Mouse (Mus musculus) megakaryocyte, adult 5-6 weeks (primary cell): Measurements from ENCODE around the gene Tbc1d30. TPM values are rescaled to one million over a fixed set of nuclear protein-coding genes. Genes with fewer than 3 reads are reported as not detected.

Experiments
- ATAC-seq: 2 replicates; pipeline ENCODE4 v1.8.0; 2016; ENCODE audit warnings: mild to moderate bottlenecking, inconsistent platforms; ENCODE audit not compliant: poor library complexity, severe bottlenecking
- total RNA-seq, 2 experiments: library from RNA; stranded (forward) in 1 of 2; stranded (reverse) in 1 of 2; fragments of 153-499, 151-499 nt in 1 of 2; fragments of 221-1000, 200-1000 nt in 1 of 2; gene quantifications; 2 replicates each; pipeline versions ENCODE4 v1.2.3 to v1.2.4; 2015 to 2017

Gene Tbc1d30
- 0.23 and 0.42 TPM in 2 replicates for total RNA-seq (2015)
- 0.40 and 1.8 TPM in 2 replicates for total RNA-seq (2017)

DNA sequence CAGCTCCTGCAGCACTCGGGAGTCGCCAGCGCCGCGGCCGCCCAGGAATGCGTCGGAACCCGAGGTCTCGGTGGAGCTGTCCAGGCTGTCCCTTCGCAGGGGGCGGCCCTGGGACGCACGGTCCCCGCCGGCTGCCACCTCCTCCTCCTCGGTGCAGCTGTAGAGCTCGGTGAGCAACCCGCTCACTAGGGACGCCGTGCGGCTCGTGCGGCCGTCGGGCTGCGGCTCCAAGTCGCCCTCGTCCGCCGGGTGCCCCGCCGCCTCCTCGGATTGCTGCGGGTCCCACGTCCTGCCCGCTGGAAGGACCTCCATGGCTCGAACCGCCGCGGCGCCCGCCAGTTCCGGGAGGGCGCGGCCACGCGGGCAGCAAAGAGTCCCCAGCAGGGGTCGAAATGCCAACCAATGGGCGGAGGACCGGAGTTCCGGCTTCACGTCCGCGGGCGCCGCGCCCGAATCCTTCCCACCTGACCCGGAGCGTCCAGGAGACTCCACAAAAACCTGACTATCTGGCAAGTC, at the start of gene Tbc1d30:
Gene Tbc1d30, minus strand, starts transcription at position 213 of the 516 bp plus-strand sequence.
- peak; percentile 95 for ATAC-seq

DNA sequence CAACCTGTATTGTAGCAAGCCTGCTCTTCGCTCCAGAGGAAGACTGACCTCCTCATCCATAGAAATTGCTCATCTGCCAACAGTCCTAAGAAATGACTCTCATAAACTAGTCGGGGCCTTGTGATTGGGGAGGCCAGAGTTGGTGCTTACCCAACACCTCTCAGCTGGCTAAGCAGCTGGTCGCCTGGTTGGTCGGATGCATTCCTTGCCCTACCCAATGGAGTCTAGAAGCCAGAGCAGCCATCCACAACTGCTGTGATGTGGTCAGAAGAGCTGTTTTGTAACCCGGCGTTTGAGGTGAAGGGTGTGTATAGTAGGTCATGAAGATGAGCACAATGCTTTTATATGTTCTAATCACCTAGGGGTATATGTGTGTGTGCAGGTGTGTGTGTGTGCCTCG, 47.5 kb upstream of the Tbc1d30 start:
- ATAC-seq: no peak

DNA sequence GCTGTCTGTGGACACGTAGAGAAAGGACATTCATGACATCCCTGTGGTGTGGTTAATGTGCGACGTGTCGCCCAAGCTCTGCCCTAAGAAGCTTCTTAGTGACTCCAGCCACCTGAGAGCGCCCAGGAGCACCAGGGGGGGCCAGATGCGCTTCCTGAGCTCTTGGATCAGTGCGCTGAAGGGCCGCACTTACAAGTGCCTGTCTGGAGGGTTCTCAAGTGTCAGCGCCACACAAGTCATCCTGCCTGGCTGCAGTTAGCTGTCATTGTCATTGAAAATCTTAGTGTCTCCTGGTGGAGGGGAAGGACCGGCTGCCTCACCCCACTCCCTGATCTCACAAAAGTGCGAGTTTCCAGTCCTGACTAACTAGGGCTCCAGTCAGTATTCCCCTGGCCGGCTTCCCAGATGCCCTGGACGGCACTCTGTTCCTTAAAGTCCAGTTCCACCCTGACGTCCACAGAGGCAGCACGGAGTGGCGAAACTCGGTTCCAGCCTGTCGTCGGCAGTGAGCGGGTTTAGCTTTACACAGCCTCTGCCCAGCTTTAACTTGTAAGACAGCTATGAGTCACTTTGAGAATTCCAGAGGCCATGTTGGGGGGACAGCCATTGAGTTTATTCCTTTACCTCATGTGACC, 44.6 kb upstream of the Tbc1d30 start:
- ATAC-seq: no peak

GRCm38 (mm10) chr10:121394789-121395325, 43.8 kb upstream of the Tbc1d30 start:
- no peak for ATAC-seq

GRCm38 (mm10) chr10:121394270-121394669, 43.2 kb upstream of the Tbc1d30 start:
- ATAC-seq: no peak

GRCm38 (mm10) chr10:121391901-121392300, 40.8 kb upstream of the Tbc1d30 start:
- no peak for ATAC-seq

- no peak for ATAC-seq
Measured at GRCm38 (mm10) chr10:121390602-121391001, 39.5 kb upstream of the Tbc1d30 start.

- ATAC-seq: no peak
Measured at GRCm38 (mm10) chr10:121386347-121386746, 35.3 kb upstream of the Tbc1d30 start.

- no peak for ATAC-seq
Measured at GRCm38 (mm10) chr10:121385695-121386094, 34.6 kb upstream of the Tbc1d30 start.

DNA sequence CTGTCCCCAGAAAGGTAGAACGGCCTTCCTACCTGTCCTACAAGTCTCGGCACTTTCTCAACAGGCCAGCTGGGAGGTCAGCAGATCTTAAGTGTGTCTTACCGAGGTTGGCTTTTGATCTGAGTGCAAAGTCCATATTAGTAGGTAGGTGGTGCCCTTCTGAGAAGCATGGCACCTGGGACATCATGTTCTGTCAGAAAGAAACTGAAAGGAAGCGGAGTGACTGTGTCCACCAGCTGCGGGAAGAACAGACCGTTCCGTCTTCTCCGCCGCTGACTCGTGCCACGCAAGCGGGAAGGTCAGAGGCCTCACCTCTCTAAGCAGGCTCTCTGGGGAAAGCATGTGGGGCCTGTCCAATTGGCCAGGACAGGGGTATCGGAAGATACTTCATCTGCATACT, 33.6 kb upstream of the Tbc1d30 start:
- no peak for ATAC-seq

DNA sequence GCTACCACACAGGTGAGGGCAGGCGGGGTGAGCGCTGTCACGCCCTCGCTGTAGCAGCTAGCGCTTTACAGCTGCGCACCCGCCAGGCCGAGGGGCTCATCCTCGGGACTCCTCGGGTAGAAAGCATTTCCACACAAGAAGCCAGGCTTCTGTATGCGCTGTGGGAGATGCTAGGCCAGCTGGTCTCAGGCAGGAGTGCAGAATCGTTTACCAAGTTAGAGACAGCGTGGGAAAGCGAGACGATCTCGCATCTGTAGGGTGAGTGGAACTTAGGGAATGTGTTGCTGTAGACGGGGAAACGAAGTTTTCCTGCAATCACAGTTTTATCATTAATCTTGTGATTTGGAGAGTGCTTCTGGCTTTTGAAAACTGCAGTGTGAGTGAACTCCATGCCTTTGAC, 30.2 kb upstream of the Tbc1d30 start:
- ATAC-seq: no peak

DNA sequence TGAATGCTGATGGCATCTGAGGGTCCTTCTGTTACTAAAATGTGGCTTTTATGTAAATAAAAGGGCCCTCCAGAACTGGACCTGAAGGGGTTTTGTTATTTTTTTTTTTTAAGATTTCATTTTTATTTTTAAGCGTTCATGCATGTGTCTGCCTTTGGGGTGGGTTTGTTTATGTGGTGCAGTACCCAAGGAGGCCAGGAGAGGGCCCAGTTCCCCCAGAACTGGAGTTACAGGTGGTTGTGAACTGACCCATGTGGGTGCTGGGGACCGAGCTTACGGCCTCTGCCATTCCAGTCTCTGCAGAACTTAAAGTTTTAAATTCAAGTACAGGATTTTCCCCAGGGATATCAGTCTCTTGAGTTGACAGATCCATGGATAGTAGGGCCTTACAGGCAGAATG, 28.3 kb upstream of the Tbc1d30 start:
- ATAC-seq: no peak

DNA sequence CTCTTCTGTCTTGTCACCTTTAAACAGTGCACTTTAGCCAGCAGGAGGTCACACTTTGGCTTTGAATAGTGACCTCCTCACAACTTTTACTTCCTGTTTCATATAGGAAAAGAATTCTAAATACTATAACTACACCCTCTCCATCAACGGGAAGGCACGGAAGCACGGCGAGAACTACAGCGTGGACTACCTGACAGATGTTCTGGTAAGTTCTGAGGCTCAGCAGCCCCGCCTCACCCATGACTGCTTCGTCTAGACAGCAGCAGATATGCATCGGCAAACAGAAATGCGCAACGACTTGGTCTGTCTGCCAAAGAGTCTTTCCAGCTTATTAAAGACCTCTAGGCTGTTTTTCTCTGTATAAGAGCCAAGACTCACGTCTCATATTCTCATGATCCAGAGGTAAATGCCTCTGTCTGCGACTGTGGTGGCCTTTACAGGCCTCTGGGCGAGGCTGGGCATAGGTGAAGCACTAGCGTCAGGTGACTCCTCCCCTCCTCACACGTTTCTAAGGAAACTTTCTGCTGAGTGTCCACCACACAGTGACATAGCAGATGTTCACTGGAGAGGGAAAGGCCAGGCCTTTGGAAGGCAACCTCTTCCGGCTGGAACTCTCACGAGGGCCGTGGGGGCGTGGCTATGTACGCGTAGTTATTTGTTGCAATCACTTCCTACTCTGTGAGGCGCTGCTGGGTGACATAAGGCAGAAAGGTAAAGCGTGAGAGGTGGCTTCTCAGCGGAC, 25.6 kb upstream of the Tbc1d30 start:
- peak; percentile 46 for ATAC-seq

DNA sequence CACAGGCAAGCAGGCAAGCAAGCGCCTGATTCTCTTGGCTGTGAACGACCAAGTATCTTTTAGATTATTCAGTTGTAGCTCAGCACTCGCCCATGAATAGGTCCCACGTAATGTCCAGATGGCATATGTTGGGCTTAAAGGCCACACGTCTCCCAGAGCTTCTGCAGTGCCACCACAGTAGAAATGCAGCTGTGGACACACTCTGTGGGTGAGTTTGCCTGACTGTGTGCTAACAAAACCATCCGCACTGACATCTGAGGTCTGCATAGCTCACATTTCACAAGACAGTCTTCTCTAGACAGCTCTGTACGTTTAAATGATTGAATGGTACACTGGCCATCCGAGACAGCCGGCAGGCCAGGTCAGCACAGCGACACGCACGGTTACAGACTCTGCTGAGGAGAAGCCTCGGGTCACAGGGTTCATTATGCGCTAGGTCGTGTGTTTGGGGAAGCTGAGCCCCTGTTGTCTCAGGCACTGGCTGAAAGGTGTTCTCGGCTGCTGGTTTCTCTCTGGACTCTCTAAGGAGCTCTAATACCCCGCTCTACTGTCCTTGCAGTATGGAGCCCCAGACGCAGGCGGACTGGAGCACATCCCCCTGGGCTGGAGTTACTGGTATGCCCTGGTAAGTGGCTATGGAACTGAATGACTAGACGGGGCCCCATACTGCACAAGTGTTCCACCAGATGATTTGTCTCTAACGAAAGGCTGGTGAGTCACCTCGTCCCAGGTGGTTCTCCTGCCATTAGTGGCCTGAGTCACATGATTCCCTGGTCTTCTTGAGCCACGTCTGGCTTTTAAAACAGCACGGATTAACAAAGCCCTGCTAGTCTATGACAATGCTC, 24.8 kb upstream of the Tbc1d30 start:
- ATAC-seq: no peak

DNA sequence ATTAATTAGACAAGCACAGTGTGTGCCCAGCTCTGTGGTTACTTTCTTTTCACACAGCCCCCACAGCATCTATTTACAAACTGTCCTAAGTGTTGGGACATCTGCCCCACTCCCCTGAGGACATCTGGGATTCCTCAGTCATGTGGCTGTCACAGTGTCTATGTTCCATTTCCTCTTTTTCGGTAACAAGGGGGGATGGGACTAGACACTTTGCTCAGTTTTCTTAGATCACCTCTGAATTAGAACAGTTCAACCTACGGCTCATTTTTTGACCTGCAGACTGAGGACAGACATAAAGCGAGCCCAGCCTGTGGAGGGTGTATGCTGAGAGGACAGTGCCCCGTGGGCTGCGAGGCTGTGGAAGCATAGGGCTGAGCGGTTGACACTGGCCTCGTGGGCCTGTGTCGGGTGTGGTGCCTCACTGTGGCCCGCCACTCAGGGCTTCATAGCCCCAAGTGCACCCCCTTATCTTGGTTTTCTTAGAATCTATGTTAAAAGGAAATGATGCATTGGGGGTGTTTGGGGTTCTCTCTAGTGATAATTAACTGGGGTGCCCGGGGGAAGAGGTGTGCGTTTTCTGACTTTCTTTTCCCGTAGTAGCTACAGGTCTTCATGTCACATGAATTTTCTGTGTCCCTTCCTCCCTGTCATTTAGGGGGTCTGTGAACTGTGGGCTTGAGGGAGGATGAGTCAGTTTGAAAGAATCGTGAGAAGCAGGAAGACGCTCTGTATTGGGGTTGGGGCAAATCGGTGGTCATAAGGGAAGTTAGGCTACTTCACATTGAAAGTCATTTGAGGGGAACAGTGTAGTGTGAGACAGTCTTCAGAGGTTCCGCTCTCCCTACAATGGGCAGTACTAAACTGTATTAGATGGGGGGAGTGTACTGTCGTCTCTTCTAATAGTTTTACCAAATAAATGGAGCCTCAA, 23.9 kb upstream of the Tbc1d30 start:
- peak; percentile 83 for ATAC-seq

DNA sequence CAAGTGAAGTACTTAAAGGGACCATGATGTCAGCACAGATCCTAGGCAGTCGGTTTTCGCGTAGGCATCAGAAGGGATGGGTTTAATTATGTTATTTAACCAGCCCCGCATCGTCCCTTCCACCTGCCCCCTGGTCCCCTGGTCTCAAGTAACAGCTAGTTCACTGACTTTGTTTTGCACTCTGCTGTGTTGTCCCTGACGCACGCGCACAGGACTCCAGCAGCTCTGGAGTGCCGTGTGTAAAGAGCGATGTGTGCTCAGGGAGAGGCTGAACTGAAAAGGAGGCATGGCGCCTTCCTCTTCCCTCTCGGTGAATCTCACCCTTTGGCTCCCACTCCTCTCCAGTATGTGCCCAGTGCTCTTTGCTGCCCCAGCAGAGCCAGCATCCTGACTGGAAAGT, 22.9 kb upstream of the Tbc1d30 start:
- ATAC-seq: no peak

DNA sequence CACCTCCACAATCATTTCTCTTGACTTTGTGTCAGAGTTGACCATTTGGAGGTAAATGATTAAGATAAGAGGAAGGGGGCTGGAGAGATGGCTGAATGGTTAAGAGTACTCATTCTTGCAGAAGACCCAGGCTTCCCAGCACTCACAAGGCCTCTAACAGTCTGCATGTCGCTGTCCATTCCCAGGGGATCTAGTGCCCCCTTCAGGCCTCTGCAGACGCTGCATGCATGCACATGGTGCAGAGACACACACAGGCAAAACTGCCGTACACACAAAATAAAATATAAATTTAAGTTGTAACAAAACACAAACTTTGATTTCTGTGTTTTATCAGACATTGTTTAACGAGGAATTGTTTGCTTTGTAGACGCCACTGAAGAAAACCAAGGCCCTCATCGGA, 19.7 kb upstream of the Tbc1d30 start:
- no peak for ATAC-seq

DNA sequence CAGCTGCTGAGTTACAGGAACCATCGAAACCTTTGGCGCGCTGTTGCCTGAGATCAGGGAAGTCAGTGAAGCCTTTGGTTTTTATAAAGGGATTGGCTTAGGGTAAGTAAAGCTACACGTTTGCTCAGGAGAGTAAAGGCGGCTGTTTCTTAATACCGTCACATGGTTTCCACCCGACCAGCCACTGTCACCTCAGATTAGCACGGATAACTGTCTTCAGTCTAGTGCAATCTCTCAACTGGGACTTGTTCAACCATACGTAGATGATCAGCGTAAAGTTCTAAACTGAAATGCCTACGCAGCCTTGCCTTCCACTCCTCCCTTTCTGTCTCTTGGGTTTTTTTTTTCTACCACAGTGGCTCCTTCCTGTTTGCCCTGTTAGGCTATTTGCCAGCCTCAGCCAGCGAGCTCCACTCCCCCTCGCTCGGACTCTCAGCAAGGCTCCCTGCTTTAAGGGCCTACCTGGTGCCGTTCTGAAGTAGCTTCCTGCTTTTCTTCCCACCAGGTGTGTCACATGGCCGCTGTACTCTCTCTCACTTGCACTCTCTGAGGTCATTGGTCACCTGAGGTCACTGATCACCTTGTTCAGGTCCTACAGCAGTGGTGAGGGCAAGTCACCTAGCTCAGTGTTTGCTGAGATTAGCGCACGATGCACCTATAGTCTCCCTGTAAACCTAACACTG, 17.8 kb upstream of the Tbc1d30 start:
- ATAC-seq: no peak

DNA sequence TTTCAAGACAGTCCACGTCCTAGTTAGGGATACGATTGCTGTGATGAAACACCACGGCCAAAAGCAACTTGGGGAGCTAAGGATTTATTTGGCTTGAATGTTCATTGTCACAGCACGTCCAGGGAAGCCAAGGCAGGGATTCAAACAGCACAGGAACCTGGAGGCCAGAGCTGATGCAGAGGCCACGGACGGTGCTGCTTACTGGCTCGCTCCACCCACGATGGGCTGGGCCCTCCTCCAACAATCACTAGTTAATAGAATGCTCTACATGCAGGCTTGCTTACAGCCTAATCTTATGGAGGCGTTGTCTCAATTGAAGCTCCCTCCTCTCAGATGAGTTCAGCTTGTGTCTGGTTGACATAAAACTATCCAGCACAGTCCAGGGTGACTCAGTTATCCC, 16.7 kb upstream of the Tbc1d30 start:
- no peak for ATAC-seq
